Comparison of ENCODE assay signal across 23 mouse cellular contexts in the genomic region with DNA sequence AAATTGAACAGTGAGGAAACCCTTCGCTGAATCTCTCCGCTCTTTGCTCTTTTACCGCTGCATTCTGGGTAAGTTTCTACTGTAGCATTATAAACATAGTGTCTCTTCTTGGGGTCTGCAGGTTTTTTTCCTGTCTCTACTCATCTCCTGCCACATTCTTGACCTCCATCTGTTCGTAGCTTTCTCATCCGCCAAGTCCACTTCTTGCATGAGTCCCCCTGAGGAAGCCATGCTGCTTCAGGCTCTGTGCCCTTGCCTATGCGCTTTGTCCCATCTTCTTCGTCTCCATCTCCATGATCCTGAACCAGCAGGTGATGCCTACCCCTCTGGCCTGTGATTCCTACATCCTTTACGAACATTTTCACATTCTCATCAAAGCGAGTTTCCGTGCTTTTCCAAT.
"Had no signal": no experiment of that assay in that cellular context is flagged by ENCODE, and none has a peak within 500 bp of the region (broad histone marks: within the 10 kb centered on the region; RNA-seq: fewer than 3 reads in every experiment).

No protein-coding gene starts in this region.

- H3K4me1 ChIP-seq: embryonic facial prominence, embryonic 10.5 days; embryonic facial prominence, embryonic 12.5 days; embryonic facial prominence, embryonic 13.5 days; embryonic facial prominence, embryonic 15.5 days; forebrain, embryonic 10.5 days; forebrain, embryonic 13.5 days; forebrain, embryonic 15.5 days; heart, embryonic 10.5 days; heart, embryonic 12.5 days had no signal

- H3K4me3 ChIP-seq: embryonic facial prominence, embryonic 10.5 days; embryonic facial prominence, embryonic 12.5 days; embryonic facial prominence, embryonic 13.5 days; embryonic facial prominence, embryonic 15.5 days; erythroblast, embryonic 14.5 days; forebrain, embryonic 10.5 days; forebrain, embryonic 12.5 days; forebrain, embryonic 13.5 days; forebrain, embryonic 15.5 days; heart, adult 2 months; heart, embryonic 10.5 days; heart, embryonic 12.5 days had no signal

- DNase-seq: cerebellum, adult 9-10 months; cerebellum, postnatal 36 days; embryo, embryonic 11 days; forebrain, postnatal 0 days; gastrocnemius, adult 2 months; gastrocnemius, postnatal 10 days; gastrocnemius, postnatal 14 days; gastrocnemius, postnatal 25 days; gastrocnemius, postnatal 36 days; heart, adult 11 months; heart, adult 18-20 months; heart, adult 2 months had no signal

- H3K27ac ChIP-seq: embryonic facial prominence, embryonic 10.5 days; embryonic facial prominence, embryonic 12.5 days; embryonic facial prominence, embryonic 13.5 days; embryonic facial prominence, embryonic 15.5 days; forebrain, embryonic 10.5 days; forebrain, embryonic 12.5 days; forebrain, embryonic 13.5 days; forebrain, embryonic 15.5 days; gastrocnemius, adult 2 months; heart, adult 2 months; heart, embryonic 10.5 days had no signal

- H3K27me3 ChIP-seq: embryonic facial prominence, embryonic 12.5 days; embryonic facial prominence, embryonic 15.5 days; forebrain, embryonic 12.5 days; forebrain, embryonic 13.5 days; forebrain, embryonic 15.5 days; heart, embryonic 12.5 days had no signal
